Mouse (Mus musculus) embryonic facial prominence, embryonic 11.5 days (tissue): ENCODE measurements around the gene Gm6793. TPM values are rescaled to one million over a fixed set of nuclear protein-coding genes. Genes with fewer than 3 reads are reported as not detected.

Experiments
- ATAC-seq: fragments of 200-750 bp; cut with Nextera tagmentation; replicated peaks from 2 replicates; pipeline ENCODE4 v1.8.0; 2017; ENCODE audit warnings: low read depth; ENCODE audit not compliant: insufficient number of reproducible peaks, low FRiP score, low TSS enrichment
- DNase-seq: peaks from one replicate; pipeline ENCODE4 v3.0.0-alpha.2; 2015; ENCODE audit warnings: low spot score
- H3K27ac ChIP-seq: fragments of 300-500 bp; sonication (generic); replicated peaks from 2 replicates; pipeline ENCODE4 v1.5.1; 2014; ENCODE audit warnings: mild to moderate bottlenecking, low read depth, low read length, control low read depth
- H3K27me3 ChIP-seq: fragments of 300-500 bp; sonication (generic); 2 replicates; pipeline ENCODE4 v1.6.1; 2014; ENCODE audit warnings: mild to moderate bottlenecking, low read length, moderate library complexity, mixed read lengths; ENCODE audit not compliant: control insufficient read depth, insufficient read depth
- H3K36me3 ChIP-seq: fragments of 300-500 bp; sonication (generic); replicated peaks from 2 replicates; pipeline ENCODE4 v1.6.1; 2014; ENCODE audit warnings: low read depth, mild to moderate bottlenecking, low read length, moderate library complexity, mixed read lengths; ENCODE audit not compliant: control insufficient read depth, insufficient read depth
- H3K4me1 ChIP-seq: fragments of 300-500 bp; sonication (generic); 2 replicates; pipeline ENCODE4 v1.6.1; 2014; ENCODE audit warnings: low read length, mixed read lengths; ENCODE audit not compliant: control insufficient read depth, insufficient read depth
- H3K4me2 ChIP-seq: fragments of 300-500 bp; sonication (generic); 2 replicates; pipeline ENCODE4 v1.6.1; 2014; ENCODE audit warnings: low read depth, mild to moderate bottlenecking, control low read depth, low read length, moderate library complexity
- H3K4me3 ChIP-seq: fragments of 300-500 bp; sonication (generic); 2 replicates; pipeline ENCODE4 v1.5.1; 2014; ENCODE audit warnings: low read depth, low read length, control low read depth
- H3K9ac ChIP-seq: fragments of 300-500 bp; sonication (generic); replicated peaks from 2 replicates; pipeline ENCODE4 v1.6.1; 2014; ENCODE audit warnings: mild to moderate bottlenecking, control low read depth, low read length
- H3K9me3 ChIP-seq: fragments of 300-500 bp; sonication (generic); replicated peaks from 2 replicates; pipeline ENCODE4 v1.6.1; 2016; ENCODE audit warnings: mild to moderate bottlenecking, low read length, inconsistent platforms, mixed read lengths; ENCODE audit not compliant: control insufficient read depth
- WGBS: fragments of 180-500 bp; shearing (Covaris S2); extraction: QIAGEN DNeasy Blood & Tissue Kit; methylation state at CpG from one replicate; pipeline ENCODE4 v1.1.7; 2014; 5-methylcytosine and 5-hydroxymethylcytosine counted together
- polyA plus RNA-seq: library from polyadenylated mRNA; unstranded; fragments of >200 nt; fragmentation: Nextera tagmentation; extraction: Ambion mirVana; gene quantifications from 2 replicates; pipeline ENCODE4 v1.2.1, GENCODE M21; 2014

Gm6793 gene
- polyA plus RNA-seq, 1 experiment from 2014 or later: 0.31 TPM

DNA sequence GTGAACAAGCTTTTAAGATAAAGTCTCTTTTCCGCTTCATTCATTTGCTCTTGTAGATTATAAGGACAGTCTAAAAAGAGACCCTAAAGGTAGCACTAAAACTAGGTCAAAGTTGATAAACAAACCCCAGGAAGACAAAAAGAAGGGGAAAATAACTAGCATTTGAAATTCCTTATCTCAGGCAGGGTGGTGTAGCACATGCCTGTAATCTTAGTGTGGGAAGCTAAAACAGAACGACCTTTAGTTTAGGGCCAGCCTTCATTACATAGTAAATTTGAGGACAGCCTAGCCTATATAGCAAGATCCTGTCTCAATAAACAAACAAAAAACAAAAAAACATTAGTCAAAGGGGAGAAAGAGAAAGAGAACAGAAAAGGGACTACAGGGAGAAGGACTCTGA lies 7.2 kb downstream of the Gm6793 start:
- Histone ChIP-seq H3K4me1 (no peaks in the 10 kb centered on the region), H3K27ac (no peak overlapping the region), H3K4me3 (no peak overlapping the region), H3K9me3 (no peaks in the 10 kb centered on the region), H3K4me2 (no peak overlapping the region), H3K36me3 (peaks cover 8% of the 10 kb centered on the region), H3K27me3 (no peaks in the 10 kb centered on the region), H3K9ac (no peak overlapping the region)
- 97% methylated on average over 2 of the region's 2 CpGs for WGBS
- DNase-seq (no peak), ATAC-seq (no peak)

DNA sequence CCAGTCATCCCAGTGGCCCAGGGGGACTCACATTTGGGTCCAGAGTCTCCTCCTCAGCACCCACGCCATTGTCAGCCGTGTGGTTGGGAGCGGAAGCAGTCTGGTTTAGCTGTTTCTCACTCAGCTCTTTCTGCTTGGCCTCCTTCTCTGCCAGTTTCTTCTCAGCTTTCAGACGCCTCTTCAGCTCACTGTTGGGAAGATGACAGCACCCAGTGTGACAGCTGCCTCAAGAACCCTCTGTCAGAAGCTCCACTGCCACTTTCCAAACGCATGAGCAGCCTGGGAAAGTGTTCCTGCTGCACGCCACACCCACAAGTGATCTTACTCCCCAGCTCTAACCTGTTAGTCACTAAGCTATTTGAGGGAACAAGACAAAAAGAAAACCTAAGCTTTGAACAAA lies 9.2 kb downstream of the Gm6793 start:
- ATAC-seq: no peak
- Histone ChIP-seq H3K27ac (no peak overlapping the region), H3K36me3 (peaks cover 15% of the 10 kb centered on the region), H3K27me3 (no peaks in the 10 kb centered on the region), H3K4me3 (no peak overlapping the region), H3K4me2 (no peak overlapping the region), H3K4me1 (no peaks in the 10 kb centered on the region), H3K9me3 (no peaks in the 10 kb centered on the region), H3K9ac (no peak overlapping the region)
- 92% methylated on average over 6 of the region's 6 CpGs for WGBS
- DNase-seq: no peak

DNA sequence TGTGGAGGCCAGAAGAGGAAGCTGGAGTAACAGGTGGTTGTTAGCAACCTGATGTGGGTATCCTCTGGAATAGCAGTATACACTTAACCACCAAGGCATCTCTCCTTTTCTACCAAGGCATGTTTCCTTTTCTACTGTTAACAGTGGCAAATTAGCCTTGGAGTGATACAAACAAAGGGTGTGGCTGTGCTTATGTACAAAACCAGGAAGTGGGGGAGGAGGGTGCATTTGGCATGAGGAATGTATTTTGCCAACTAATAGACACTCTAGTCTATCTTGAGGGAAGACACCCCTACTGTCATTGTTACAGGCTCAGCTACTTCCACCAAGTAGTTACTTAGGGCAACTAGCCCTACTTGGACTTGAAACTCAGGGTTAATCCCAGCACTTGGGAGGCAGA lies 10.1 kb downstream of the Gm6793 start:
- no peak overlapping the region for H3K9ac ChIP-seq

DNA sequence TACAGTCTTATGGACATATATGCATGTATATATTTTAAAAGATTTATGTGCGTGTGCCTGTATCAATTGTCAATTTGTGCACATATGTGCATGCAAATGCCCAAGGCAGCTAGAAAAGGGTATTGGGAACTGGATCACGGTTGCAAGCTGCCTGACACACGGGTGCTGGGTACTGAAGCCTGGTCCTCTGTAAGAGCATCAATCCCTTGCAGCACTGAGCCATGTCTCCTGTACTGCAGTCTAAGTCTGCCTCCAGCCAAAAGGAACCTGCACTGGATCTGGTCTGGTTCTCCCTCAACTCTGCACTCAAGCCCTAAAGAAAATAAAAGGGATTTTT lies 22.2 kb downstream of the Gm6793 start:
- Histone ChIP-seq H3K9ac (no peak overlapping the region), H3K27me3 (no peaks in the 10 kb centered on the region), H3K27ac (no peak overlapping the region), H3K4me1 (no peaks in the 10 kb centered on the region), H3K9me3 (no peaks in the 10 kb centered on the region), H3K4me3 (no peak overlapping the region), H3K36me3 (peaks cover 9% of the 10 kb centered on the region), H3K4me2 (no peak overlapping the region)
- ATAC-seq: no peak
- WGBS: 76% methylated on average over 3 of the region's 3 CpGs
- no peak for DNase-seq

More for the DNA sequence above, 10.1 kb downstream of the Gm6793 start:
- ATAC-seq (no peak), DNase-seq (no peak)
- Histone ChIP-seq H3K27ac (no peak overlapping the region), H3K36me3 (peaks cover 19% of the 10 kb centered on the region), H3K4me1 (no peaks in the 10 kb centered on the region), H3K27me3 (no peaks in the 10 kb centered on the region), H3K4me2 (no peak overlapping the region), H3K4me3 (no peak overlapping the region), H3K9me3 (no peaks in the 10 kb centered on the region)

DNA sequence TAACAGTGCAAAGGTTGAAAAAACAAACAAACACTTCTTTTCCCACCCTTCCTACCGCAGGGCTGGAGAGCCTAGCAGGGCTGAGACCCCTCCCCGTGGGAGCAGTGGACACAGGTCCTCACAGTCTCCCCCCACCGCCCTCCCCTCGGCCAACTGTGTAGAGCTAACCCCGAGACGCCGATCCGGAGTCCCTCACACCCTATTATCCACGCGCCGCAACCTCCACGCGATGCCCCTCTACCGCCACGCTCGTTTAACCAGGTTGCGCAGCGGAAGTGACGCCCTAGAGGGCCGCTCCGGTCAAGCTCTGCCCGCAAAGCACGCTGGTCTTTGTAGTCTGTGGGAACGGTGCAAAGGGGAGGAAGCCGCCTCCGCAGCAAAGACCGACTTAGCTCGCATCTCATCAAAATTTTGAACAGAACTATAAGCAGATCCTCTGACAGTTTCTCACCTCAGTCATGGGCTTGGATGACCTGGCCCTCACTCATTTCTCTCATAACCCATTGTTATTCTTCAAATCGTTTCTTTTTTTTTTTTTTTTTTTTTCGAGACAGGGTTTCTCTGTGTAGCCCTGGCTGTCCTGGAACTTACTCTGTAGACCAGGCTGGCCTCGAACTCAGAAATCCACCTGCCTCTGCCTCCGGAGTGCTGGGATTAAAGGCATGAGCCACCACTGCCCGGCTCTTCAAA lies 22.7 kb downstream of the Gm6793 start, which contains the start of gene Adat1:
Gene Adat1, minus strand, starts transcription at position 290 of the 690 bp plus-strand sequence.
- Histone ChIP-seq H3K36me3 (peaks cover 6% of the 10 kb centered on the region), H3K27me3 (no peaks in the 10 kb centered on the region), H3K4me2 (peak within 1 kb of the TSS; percentile 64), H3K27ac (no peak within 1 kb of the TSS), H3K4me3 (peak within 1 kb of the TSS; percentile 78), H3K4me1 (no peaks in the 10 kb centered on the region), H3K9ac (peak within 1 kb of the TSS; percentile 86), H3K9me3 (no peaks in the 10 kb centered on the region)
- DNase-seq (peak; percentile 97), ATAC-seq (peak; percentile 93)
- 5% methylated on average over 32 of the region's 33 CpGs for WGBS

DNA sequence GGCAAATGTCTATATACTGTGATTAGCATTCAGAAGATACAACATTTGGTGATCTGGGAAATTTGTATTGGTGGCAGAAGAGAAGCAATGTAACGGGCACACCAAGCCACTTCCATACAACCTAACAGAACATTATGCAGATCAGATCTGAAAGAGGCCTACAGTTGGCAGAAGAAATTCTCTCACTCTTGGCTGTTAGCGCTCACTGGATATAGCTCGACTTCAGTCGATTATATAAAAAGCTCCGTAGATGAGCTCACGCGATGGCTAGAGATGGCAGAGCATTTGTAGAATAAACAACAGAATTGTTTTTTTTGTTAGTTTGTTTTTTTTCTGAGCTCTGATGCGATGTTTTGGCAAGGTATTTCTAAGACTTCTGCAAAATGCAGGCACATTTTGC lies 23.6 kb downstream of the Gm6793 start:
- no peak for DNase-seq
- H3K9me3 ChIP-seq: no peaks in the 10 kb centered on the region
- no peaks in the 10 kb centered on the region for H3K4me1 ChIP-seq
- H3K4me2 ChIP-seq: peak overlapping the region; percentile 64
- peak overlapping the region; percentile 78 for H3K4me3 ChIP-seq
- H3K27me3 ChIP-seq: no peaks in the 10 kb centered on the region
- no peak overlapping the region for H3K27ac ChIP-seq
- no peak for ATAC-seq
- 70% methylated on average over 8 of the region's 8 CpGs for WGBS
- peaks cover 6% of the 10 kb centered on the region for H3K36me3 ChIP-seq
- peak overlapping the region; percentile 86 for H3K9ac ChIP-seq

DNA sequence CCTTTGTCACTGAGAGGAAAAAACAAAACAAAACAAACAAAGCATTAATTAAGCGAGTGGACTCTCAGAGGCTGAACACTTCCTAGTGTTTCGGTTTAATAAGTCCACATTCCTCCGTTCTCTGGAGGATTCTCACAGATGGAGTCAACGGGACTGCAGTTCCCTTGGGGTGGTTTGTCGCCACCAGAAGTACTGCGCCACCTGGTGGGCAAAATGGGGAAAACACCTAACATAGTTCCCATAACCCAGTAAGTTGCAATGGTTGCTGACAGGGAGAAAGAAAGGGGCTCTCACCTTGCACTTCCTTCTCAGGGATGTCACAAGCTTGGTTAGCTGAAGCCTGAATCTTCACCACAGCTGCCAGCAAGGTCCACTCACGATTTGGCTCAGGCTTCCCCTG lies 24.9 kb downstream of the Gm6793 start:
- peak; percentile 87 for DNase-seq
- Histone ChIP-seq H3K36me3 (peaks cover 6% of the 10 kb centered on the region), H3K9ac (no peak overlapping the region), H3K27me3 (no peaks in the 10 kb centered on the region), H3K9me3 (no peaks in the 10 kb centered on the region), H3K4me1 (no peaks in the 10 kb centered on the region), H3K27ac (no peak overlapping the region), H3K4me3 (no peak overlapping the region), H3K4me2 (no peak overlapping the region)
- 12% methylated on average over 7 of the region's 7 CpGs for WGBS
- no peak for ATAC-seq

DNA sequence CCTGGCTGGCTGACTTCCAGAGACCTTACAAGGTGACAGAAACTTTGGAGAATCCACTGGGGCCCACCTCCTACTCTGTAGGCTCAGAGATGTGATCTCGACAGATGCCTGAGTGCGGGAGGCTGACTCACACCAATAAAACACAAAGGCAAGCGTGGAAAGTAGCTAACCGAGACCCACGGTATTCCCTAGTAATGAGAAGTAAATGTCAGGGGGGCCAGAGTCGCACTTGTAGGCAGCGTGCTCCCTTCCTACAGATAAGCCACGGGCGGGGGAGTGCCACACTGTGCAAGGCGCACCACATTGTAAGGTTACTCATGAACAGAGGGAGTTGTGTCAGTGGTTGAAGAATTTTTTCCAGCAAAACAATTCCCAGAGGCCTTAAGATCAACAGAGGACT lies 30.3 kb downstream of the Gm6793 start:
- WGBS: 85% methylated on average over 10 of the region's 10 CpGs

More for the DNA sequence above, 30.3 kb downstream of the Gm6793 start:
- ATAC-seq: no peak
- Histone ChIP-seq H3K4me2 (no peak overlapping the region), H3K27ac (no peak overlapping the region), H3K4me3 (no peak overlapping the region), H3K4me1 (no peaks in the 10 kb centered on the region), H3K9me3 (no peaks in the 10 kb centered on the region), H3K36me3 (no peaks in the 10 kb centered on the region; the same call in none of the 2 replicates), H3K9ac (no peak overlapping the region), H3K27me3 (no peaks in the 10 kb centered on the region)
- DNase-seq: no peak
